Mouse (Mus musculus) liver, embryonic 14.5 days (tissue): ENCODE measurements around the gene Vasn. TPM values are rescaled to one million over a fixed set of nuclear protein-coding genes. Genes with fewer than 3 reads are reported as not detected.
"Not testable (repeated sequence)": the region's sequence is repeated elsewhere in the genome, so short reads cannot be mapped to it uniquely, and the experiment has no call there.

Experiments
- ATAC-seq: fragments of 200-750 bp; cut with Nextera tagmentation; 2 replicates; pipeline ENCODE4 v1.8.0; 2017; ENCODE audit warnings: moderate number of reproducible peaks, mild to moderate bottlenecking, moderate library complexity; ENCODE audit not compliant: insufficient read depth
- DNase-seq, 3 experiments: peaks; one replicate each; pipeline ENCODE4 v3.0.0-alpha.2; 2012 to 2013; ENCODE audit warnings: low read depth in 3 of 3, low spot score in 3 of 3
- H3K27ac ChIP-seq: fragments of 300-500 bp; sonication (generic); 2 replicates; pipeline ENCODE4 v1.5.1; 2014; ENCODE audit warnings: moderate library complexity, mild to moderate bottlenecking, control low read depth, inconsistent platforms
- H3K27me3 ChIP-seq: fragments of 300-500 bp; sonication (generic); 2 replicates; pipeline ENCODE4 v1.6.1; 2014; ENCODE audit warnings: mild to moderate bottlenecking, low read length, moderate library complexity; ENCODE audit not compliant: control insufficient read depth, insufficient read depth
- H3K36me3 ChIP-seq: fragments of 300-500 bp; sonication (generic); replicated peaks from 2 replicates; pipeline ENCODE4 v1.6.1; 2014; ENCODE audit warnings: low read depth; ENCODE audit not compliant: control insufficient read depth, insufficient read depth
- H3K4me1 ChIP-seq, 2 experiments: fragments of 200-500 bp in 1 of 2; fragments of 300-500 bp in 1 of 2; sonication (generic) in 1 of 2; replicated peaks; 2 replicates each; pipeline ENCODE4 v1.6.1; 2012 to 2014; ENCODE audit warnings: antibody characterized with exemption in 1 of 2, inconsistent platforms in 1 of 2, low read length in 1 of 2; ENCODE audit not compliant: control insufficient read depth in 2 of 2, insufficient read depth in 2 of 2
- H3K4me2 ChIP-seq: fragments of 300-500 bp; sonication (generic); 2 replicates; pipeline ENCODE4 v1.6.1; 2014; ENCODE audit warnings: low read depth, mild to moderate bottlenecking, control low read depth, moderate library complexity
- H3K4me3 ChIP-seq, 2 experiments: fragments of 200-500 bp in 1 of 2; fragments of 300-500 bp in 1 of 2; sonication (generic) in 1 of 2; 2 replicates each; pipeline ENCODE4 v1.5.1; 2012 to 2014; ENCODE audit warnings: low read depth in 2 of 2, low read length in 2 of 2, mild to moderate bottlenecking in 2 of 2, control low read depth in 1 of 2, inconsistent platforms in 1 of 2, moderate library complexity in 1 of 2; ENCODE audit not compliant: insufficient read depth in 1 of 2
- H3K9ac ChIP-seq: fragments of 300-500 bp; sonication (generic); replicated peaks from 2 replicates; pipeline ENCODE4 v1.6.1; 2014; ENCODE audit warnings: mild to moderate bottlenecking, control low read depth, moderate library complexity
- H3K9me3 ChIP-seq: fragments of 300-500 bp; sonication (generic); 2 replicates; pipeline ENCODE4 v1.6.1; 2016; ENCODE audit warnings: low read length, mixed read lengths; ENCODE audit not compliant: control insufficient read depth
- CTCF ChIP-seq: IDR thresholded peaks from 2 replicates; pipeline ENCODE4 v1.5.1; 2016; ENCODE audit warnings: antibody characterized with exemption, low read depth, control low read depth
- EP300 ChIP-seq: IDR thresholded peaks from 2 replicates; pipeline ENCODE4 v1.6.1; 2016; ENCODE audit warnings: antibody characterized with exemption, low read depth
- WGBS: fragments of 180-500 bp; shearing (Covaris S2); extraction: QIAGEN DNeasy Blood & Tissue Kit; methylation state at CpG from one replicate; pipeline ENCODE4 v1.1.7; 2014; ENCODE audit not compliant: insufficient replicate concordance; 5-methylcytosine and 5-hydroxymethylcytosine counted together
- polyA plus RNA-seq, 2 experiments: library from polyadenylated mRNA; depleted of rRNA in 1 of 2; stranded (reverse) in 1 of 2; unstranded in 1 of 2; fragments of >200 nt; fragmentation: Nextera tagmentation in 1 of 2; extraction: Ambion mirVana in 1 of 2; gene quantifications; 2 replicates each; pipeline versions ENCODE4 v1.2.1 to v1.2.3; 2012 to 2014

Vasn gene
- polyA plus RNA-seq, 2 experiments, result 1.2 to 2.5 TPM

DNA sequence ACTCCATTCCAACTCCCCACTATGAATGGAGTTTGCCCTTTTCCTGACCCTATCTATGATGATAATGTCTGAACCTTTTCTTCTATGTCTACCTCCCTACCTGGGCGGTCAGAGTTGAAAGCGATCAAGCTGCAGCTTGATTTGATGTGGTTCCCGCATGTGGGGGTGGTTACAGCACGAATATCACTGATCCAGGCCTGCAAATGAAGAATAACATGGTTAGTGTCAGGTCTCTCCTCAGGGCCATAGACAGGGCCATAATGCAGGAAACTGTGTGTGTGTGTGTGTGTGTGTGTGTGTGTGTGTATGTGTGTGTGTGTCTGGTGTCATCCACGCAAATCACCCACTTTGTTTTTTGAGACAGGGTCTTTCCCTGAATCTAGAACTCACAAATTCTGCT lies 37.1 kb downstream of the Vasn start:
- WGBS, result 88% methylated on average over 5 of the region's 5 CpGs
- H3K9me3 ChIP-seq, result no peaks in the 10 kb centered on the region
- peaks cover 10 to 13% of the 10 kb centered on the region in 2 experiments for H3K4me1 ChIP-seq
- DNase-seq (no peak), ATAC-seq (no peak)
- TF ChIP-seq EP300 (no peak), CTCF (no peak)
- no peak overlapping the region for H3K27ac ChIP-seq
- H3K9ac ChIP-seq, result no peak overlapping the region
- H3K36me3 ChIP-seq, result peaks cover 4% of the 10 kb centered on the region
- H3K4me3 ChIP-seq, result no peak overlapping the region
- H3K4me2 ChIP-seq, result no peak overlapping the region
- H3K27me3 ChIP-seq, result no peaks in the 10 kb centered on the region

DNA sequence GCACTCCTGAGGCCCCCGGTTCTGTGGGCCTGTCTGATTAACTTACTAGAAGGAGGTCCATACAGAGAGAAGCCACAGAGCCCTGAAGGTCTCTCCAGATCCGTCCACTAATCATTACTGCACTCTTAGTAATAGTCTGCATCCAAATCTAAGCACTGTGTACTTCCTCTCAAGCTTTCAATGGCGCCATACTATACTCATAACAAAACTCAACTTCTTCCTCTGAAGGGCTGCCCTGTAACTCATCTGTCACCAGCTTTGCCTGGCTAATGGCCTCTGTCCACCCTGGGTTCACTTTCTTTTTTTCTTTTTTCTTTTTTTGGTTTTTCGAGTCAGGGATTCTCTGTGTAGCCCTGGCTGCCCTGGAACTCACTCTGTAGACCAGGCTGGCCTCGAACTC lies 38.3 kb downstream of the Vasn start:
- no peaks in the 10 kb centered on the region for H3K27me3 ChIP-seq
- TF ChIP-seq EP300 (no peak), CTCF (no peak)
- H3K4me1 ChIP-seq, result peaks cover 16 to 22% of the 10 kb centered on the region in 2 experiments
- H3K4me3 ChIP-seq, result peak overlapping the region; percentile 4 to 73; a peak in 2 of 4 replicates
- no peak overlapping the region for H3K27ac ChIP-seq
- peak overlapping the region; percentile 94 for H3K4me2 ChIP-seq
- no peak for ATAC-seq
- no peak for DNase-seq
- H3K36me3 ChIP-seq, result peaks cover 4% of the 10 kb centered on the region; the same call in 1 of the 2 replicates
- H3K9ac ChIP-seq, result peak overlapping the region; percentile 13; the same call in 1 of the 2 replicates
- WGBS, result 64% methylated on average over 5 of the region's 5 CpGs
- no peaks in the 10 kb centered on the region for H3K9me3 ChIP-seq

DNA sequence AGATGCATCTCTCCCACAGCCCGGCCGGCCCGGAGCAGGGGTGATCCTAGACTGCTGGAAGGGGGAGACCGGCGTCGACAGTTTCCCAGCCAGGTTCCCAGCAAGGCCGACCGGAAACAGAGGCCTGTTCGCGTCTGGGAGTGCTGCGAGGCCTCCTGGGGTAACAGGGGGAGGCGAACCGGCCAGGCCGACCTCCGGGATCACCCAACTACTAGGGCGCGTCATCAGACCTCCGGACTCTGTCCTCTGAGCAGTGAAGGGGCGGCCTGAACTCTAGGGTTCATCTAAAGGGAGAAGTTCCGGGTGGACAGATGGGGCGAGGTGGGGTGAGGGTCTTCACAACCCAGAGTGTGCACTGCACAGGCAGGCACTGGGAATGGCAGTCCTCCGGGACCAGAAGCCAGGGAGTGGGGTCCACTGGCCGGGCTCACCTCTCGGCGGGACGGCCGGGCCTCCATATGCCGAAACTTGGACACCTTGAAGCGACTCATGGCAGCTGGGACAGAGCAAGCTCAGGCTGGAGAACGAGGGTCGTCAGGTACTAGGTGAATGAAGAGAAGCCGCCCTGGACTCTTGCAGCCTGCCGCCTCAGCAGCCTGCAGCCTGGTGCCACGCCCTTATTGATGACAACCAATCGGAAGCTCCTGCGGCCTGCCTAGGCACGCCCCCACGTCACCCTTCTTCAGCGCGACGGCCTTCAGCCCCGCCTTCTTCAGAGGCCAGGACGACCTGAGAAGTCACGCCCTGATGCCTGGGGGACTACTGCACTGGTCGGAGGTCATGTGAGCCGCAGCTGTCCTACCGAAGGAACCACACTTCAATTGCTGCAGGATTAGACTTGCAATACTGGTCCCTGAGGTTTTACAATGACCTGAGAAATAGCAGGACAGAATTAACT lies 39.6 kb downstream of the Vasn start, which contains the start of gene Coro7:
TSS of gene Coro7 (minus strand) at position 657 of the 898 bp plus-strand sequence.
- Histone ChIP-seq H3K27me3 (no peaks in the 10 kb centered on the region), H3K4me3 (peak within 1 kb of the TSS; percentile 68 to 73), H3K9me3 (no peaks in the 10 kb centered on the region), H3K4me1 (peaks cover 19 to 26% of the 10 kb centered on the region in 2 experiments), H3K4me2 (peak within 1 kb of the TSS; percentile 94), H3K36me3 (peaks cover 4% of the 10 kb centered on the region; the same call in 1 of the 2 replicates), H3K9ac (peak within 1 kb of the TSS; percentile 69), H3K27ac (no peak within 1 kb of the TSS; the same call in 1 of the 2 replicates)
- WGBS, result under 1% methylated on average over 47 of the region's 47 CpGs
- peak; percentile 84 for ATAC-seq
- peak; percentile 94 to 95 (median 95) for DNase-seq
- TF ChIP-seq EP300 (no peak), CTCF (no peak)

DNA sequence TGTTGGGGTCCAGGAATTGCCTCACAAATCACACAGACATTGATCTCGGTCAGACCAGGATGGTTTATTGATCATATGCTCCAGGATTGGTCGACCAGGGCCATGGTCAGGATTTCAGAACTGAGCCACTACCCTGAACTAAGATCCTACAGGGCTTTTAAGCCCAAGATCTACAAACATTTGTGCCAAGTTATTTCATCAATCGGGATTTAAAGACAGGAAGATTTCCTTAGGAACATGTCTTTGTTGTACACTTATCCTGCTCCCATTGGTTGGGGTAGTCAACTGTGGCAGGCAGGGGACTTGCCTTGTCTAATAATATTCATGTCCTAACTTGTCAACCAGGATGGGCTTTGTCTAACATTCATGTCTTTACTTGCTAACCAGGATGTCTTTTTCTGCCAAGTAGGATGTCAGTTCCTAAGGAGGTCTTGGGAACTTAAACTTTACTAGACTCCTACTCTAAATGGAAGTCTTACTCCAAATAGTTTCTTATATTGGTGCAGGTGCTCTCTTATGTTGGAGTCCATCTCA lies 41.2 kb downstream of the Vasn start:
- not testable (repeated sequence) for H3K4me3 ChIP-seq, H3K27ac ChIP-seq, H3K4me2 ChIP-seq, H3K9ac ChIP-seq, H3K36me3 ChIP-seq, H3K9me3 ChIP-seq, DNase-seq, H3K27me3 ChIP-seq, ATAC-seq
- 72% methylated on average over 3 of the region's 3 CpGs for WGBS
- H3K4me1 ChIP-seq, result peaks cover 26 to 33% of the 10 kb centered on the region in 2 experiments

DNA sequence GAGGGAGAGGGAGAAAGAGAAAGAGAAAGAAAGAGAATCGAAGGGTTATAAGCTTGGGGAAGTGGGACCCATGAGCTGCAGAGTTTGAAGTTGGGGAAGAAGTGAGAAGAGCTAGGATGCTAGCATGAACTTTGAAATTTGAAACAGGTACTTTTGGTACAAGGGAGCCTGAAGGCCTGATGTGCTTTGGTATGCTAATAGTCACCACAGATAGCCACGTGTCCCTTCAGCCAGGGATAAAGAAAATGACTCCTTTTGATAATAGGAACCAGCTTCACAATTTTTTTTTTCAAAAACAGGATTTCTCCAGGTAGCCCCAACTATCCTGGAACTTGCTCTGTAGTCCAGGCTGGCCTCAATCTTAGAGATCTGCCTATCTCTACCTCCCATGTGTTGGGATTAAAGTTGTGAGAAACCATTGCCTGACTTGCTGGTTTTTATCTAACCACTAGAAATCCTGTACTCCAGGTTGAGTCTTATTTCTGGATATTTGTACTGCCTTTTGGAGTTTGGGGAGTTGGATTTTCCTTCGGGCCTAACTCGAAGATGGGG lies 43.0 kb downstream of the Vasn start:
- WGBS, result 39% methylated on average over 4 of the region's 4 CpGs
- TF ChIP-seq EP300 (no peak), CTCF (no peak)
- ATAC-seq (no peak), DNase-seq (peak in 1 of 3 experiments; percentile 24)
- Histone ChIP-seq H3K9ac (peak overlapping the region; percentile 59), H3K36me3 (peaks cover 4% of the 10 kb centered on the region), H3K27me3 (no peaks in the 10 kb centered on the region), H3K9me3 (no peaks in the 10 kb centered on the region), H3K27ac (peak overlapping the region; percentile 70), H3K4me3 (peak overlapping the region; percentile 84 to 92; a peak in 3 of 4 replicates), H3K4me1 (peaks cover 25 to 34% of the 10 kb centered on the region in 2 experiments), H3K4me2 (peak overlapping the region; percentile 88)
